Mouse (Mus musculus) large intestine, adult 2 months (tissue): ENCODE data around the gene Cdc42bpg. TPM values are rescaled to one million over a fixed set of nuclear protein-coding genes. Genes with fewer than 3 reads are reported as not detected.
A peak's percentile ranks its signal among the peaks of the same experiment; 100 is the strongest.

Source experiments
- DNase-seq: peaks from one replicate; pipeline ENCODE4 v3.0.0-alpha.2; 2012; ENCODE audit warnings: low read depth, low spot score
- WGBS: fragments of 180-500 bp; shearing (Covaris S2); methylation state at CpG from one replicate; pipeline ENCODE4 v1.1.7; 2018; 5-methylcytosine and 5-hydroxymethylcytosine counted together
- polyA plus RNA-seq: library from polyadenylated mRNA; depleted of rRNA; stranded (reverse); fragments of >200 nt; gene quantifications from 2 replicates; pipeline ENCODE4 v1.2.3, GENCODE M21; 2012

Gene Cdc42bpg
- polyA plus RNA-seq, 1 experiment, result 20.7 TPM

- no peak for DNase-seq
- WGBS, result 81% methylated on average over 14 of the region's 14 CpGs
Observed at GRCm38 (mm10) chr19:6315573-6315972, 9.3 kb downstream of the Cdc42bpg start.

- WGBS, result 88% methylated on average over 12 of the region's 12 CpGs
Observed at GRCm38 (mm10) chr19:6318145-6318544, 11.9 kb downstream of the Cdc42bpg start.

GRCm38 (mm10) chr19:6321358-6321757 lies 15.1 kb downstream of the Cdc42bpg start:
- WGBS, result 63% methylated on average over 8 of the region's 8 CpGs
- no peak for DNase-seq

More at GRCm38 (mm10) chr19:6318145-6318544, 11.9 kb downstream of the Cdc42bpg start:
- DNase-seq, result no peak

GRCm38 (mm10) chr19:6321786-6322621 lies 15.7 kb downstream of the Cdc42bpg start:
- 65% methylated on average over 33 of the region's 33 CpGs for WGBS

GRCm38 (mm10) chr19:6324751-6325150 lies 18.5 kb downstream of the Cdc42bpg start:
- 88% methylated on average over 9 of the region's 9 CpGs for WGBS

More at GRCm38 (mm10) chr19:6321786-6322621, 15.7 kb downstream of the Cdc42bpg start:
- DNase-seq, result no peak

GRCm38 (mm10) chr19:6331178-6331577 lies 24.9 kb downstream of the Cdc42bpg start:
- no peak for DNase-seq
- WGBS, result 13% methylated on average over 5 of the region's 5 CpGs

More at GRCm38 (mm10) chr19:6324751-6325150, 18.5 kb downstream of the Cdc42bpg start:
- no peak for DNase-seq

GRCm38 (mm10) chr19:6331719-6332516 lies 25.7 kb downstream of the Cdc42bpg start:
- DNase-seq, result no peak
- WGBS, result 17% methylated on average over 13 of the region's 13 CpGs

- 43% methylated on average over 9 of the region's 9 CpGs for WGBS
- DNase-seq, result no peak
Observed at GRCm38 (mm10) chr19:6333761-6334595, 27.7 kb downstream of the Cdc42bpg start.

- DNase-seq, result peak; percentile 88
- under 1% methylated on average over 43 of the region's 43 CpGs for WGBS
Observed at GRCm38 (mm10) chr19:6334673-6335457, 28.6 kb downstream of the Cdc42bpg start, which contains the start of gene Men1. Gene Men1, plus strand, starts transcription at chr19:6334979.

GRCm38 (mm10) chr19:6335458-6335827 lies 29.2 kb downstream of the Cdc42bpg start:
- WGBS, result under 1% methylated on average over 25 of the region's 25 CpGs
- DNase-seq, result no peak

- DNase-seq, result no peak
- WGBS, result 92% methylated on average over 10 of the region's 10 CpGs
Observed at GRCm38 (mm10) chr19:6336920-6337319, 30.7 kb downstream of the Cdc42bpg start.

GRCm38 (mm10) chr19:6338171-6338570 lies 31.9 kb downstream of the Cdc42bpg start:
- 93% methylated on average over 7 of the region's 7 CpGs for WGBS
- DNase-seq, result no peak

- DNase-seq, result no peak
- 93% methylated on average over 11 of the region's 11 CpGs for WGBS
Observed at GRCm38 (mm10) chr19:6338716-6339115, 32.5 kb downstream of the Cdc42bpg start.

GRCm38 (mm10) chr19:6339191-6339590 lies 32.9 kb downstream of the Cdc42bpg start:
- WGBS, result 96% methylated on average over 6 of the region's 6 CpGs
- no peak for DNase-seq

- no peak for DNase-seq
- WGBS, result 64% methylated on average over 15 of the region's 15 CpGs
Observed at GRCm38 (mm10) chr19:6339890-6340504, 33.7 kb downstream of the Cdc42bpg start.

- WGBS, result 3% methylated on average over 66 of the region's 72 CpGs
- DNase-seq, result no peak
Observed at GRCm38 (mm10) chr19:6340524-6341452, 34.5 kb downstream of the Cdc42bpg start, which contains the start of gene Map4k2. Gene Map4k2, plus strand, starts transcription at chr19:6341135.

GRCm38 (mm10) chr19:6341453-6342077 lies 35.3 kb downstream of the Cdc42bpg start:
- WGBS, result 6% methylated on average over 23 of the region's 23 CpGs
- no peak for DNase-seq
